Mouse (Mus musculus): ENCODE results near the gene Mast1.

DNA sequence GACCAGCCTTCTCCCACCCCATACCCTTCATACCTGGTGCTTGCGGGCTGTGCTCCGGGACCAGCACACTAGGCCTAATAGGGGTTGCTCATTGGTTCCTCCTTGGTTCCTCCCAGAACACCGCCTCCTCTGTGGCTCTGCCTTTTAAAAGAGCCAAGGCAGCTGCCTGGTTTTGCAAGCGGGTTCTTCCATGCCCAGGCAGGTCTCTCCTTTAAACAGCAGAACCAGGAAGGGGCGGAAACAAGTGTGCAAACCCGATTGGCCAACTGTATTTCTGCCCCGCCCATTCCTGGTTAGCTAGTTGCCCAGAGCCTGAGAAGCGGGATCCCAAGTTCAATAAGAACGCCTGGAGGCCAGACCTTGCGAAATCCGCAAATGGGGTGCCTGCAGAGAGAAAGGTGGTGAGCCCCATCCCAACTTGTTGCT, 43.4 kb downstream of the Mast1 start, which contains the start of gene Gcdh:
- TF ChIP-seq CTCF (IDR thresholded peaks at IDR 0.05; ENCODE audit: control insufficient read depth, insufficient read depth, insufficient read length) (no peak), USF1 (IDR thresholded peaks at IDR 0.05; ENCODE audit: low read depth) (no peak), MYOG (IDR thresholded peaks at IDR 0.05; ENCODE audit: control insufficient read depth, extremely low read depth, insufficient read length) (no peak), CEBPB (IDR thresholded peaks at IDR 0.05; ENCODE audit: low read depth) (peak; percentile 67), MYOD1 (IDR thresholded peaks at IDR 0.05; ENCODE audit: control insufficient read depth, insufficient read length, low read depth) (no peak), FOSL1 (IDR thresholded peaks at IDR 0.05; ENCODE audit: insufficient read depth, low read length, poor library complexity, severe bottlenecking) (no peak), MAX (IDR thresholded peaks at IDR 0.05) (no peak)

All from C2C12 (cell line).